Mouse (Mus musculus): Measurements from ENCODE around the gene Fgd2. TPM values are rescaled to one million over a fixed set of nuclear protein-coding genes. Genes with fewer than 3 reads are reported as not detected.

Gene Fgd2
- polyA plus RNA-seq, 1 experiment from 2014 or later, result 12.3 TPM

GRCm38 (mm10) chr17:29428213-29428612 lies 67.5 kb downstream of the Fgd2 start:
- Histone ChIP-seq H3K4me1 (replicated peaks; ENCODE audit: insufficient read depth, low read length) (0 out of 2 replicates have a peak, but pooled peaks cover 4% of the 10 kb centered on the region), H3K4me3 (replicated peaks; ENCODE audit: low read depth, low read length) (no peak overlapping the region), H3K27me3 (ENCODE audit: insufficient read depth, low read length) (no peaks in the 10 kb centered on the region), H3K9ac (ENCODE audit: low read depth, low read length) (no peak overlapping the region), H3K27ac (0 out of 2 replicates have a peak overlapping the region, but pooled peaks have one; percentile 42), H3K36me3 (ENCODE audit: insufficient read depth, low read length) (no peaks in the 10 kb centered on the region), H3K9me3 (replicated peaks; ENCODE audit: low read length) (no peaks in the 10 kb centered on the region), H3K4me2 (ENCODE audit: low read length) (no peak overlapping the region)
- DNase-seq (ENCODE audit: low spot score), result peak; percentile 66
- 0 out of 2 replicates have a peak, but pooled peaks have one; percentile 26 for ATAC-seq (replicated peaks; ENCODE audit: low FRiP score, low read depth)
- WGBS, result 6% methylated on average over 8 of the region's 8 CpGs
- TF ChIP-seq CTCF (IDR thresholded peaks at IDR 0.05; ENCODE audit: low read depth), result no peak

GRCm38 (mm10) chr17:29428826-29429225 lies 68.1 kb downstream of the Fgd2 start:
- ATAC-seq (replicated peaks; ENCODE audit: low FRiP score, low read depth) (no peak), DNase-seq (ENCODE audit: low spot score) (no peak)
- no peaks in the 10 kb centered on the region for H3K9me3 ChIP-seq (replicated peaks; ENCODE audit: low read length)
- TF ChIP-seq CTCF (IDR thresholded peaks at IDR 0.05; ENCODE audit: low read depth), result no peak
- H3K36me3 ChIP-seq (ENCODE audit: insufficient read depth, low read length), result no peaks in the 10 kb centered on the region
- WGBS, result 15% methylated on average over 2 of the region's 2 CpGs
- H3K4me3 ChIP-seq (replicated peaks; ENCODE audit: low read depth, low read length), result no peak overlapping the region
- H3K27me3 ChIP-seq (ENCODE audit: insufficient read depth, low read length), result no peaks in the 10 kb centered on the region
- H3K27ac ChIP-seq, result no peak overlapping the region
- no peak overlapping the region for H3K9ac ChIP-seq (ENCODE audit: low read depth, low read length)
- H3K4me2 ChIP-seq (ENCODE audit: low read length), result no peak overlapping the region
- H3K4me1 ChIP-seq (replicated peaks; ENCODE audit: insufficient read depth, low read length), result 0 out of 2 replicates have a peak, but pooled peaks cover 4% of the 10 kb centered on the region

Other genes with a start within 250 kb of the Fgd2 start
- gene Rab44, start 246.8 kb upstream of the Fgd2 start, polyA plus RNA-seq (2015; fragmentation: Nextera tagmentation; extraction: Ambion mirVana), result 0.21 and 0.22 TPM in 2 replicates
- 5.3 and 5.8 TPM in 2 replicates for gene Cpne5, start 122.7 kb upstream of the Fgd2 start, polyA plus RNA-seq (2015; fragmentation: Nextera tagmentation; extraction: Ambion mirVana)
- 108 and 126 TPM in 2 replicates for gene Ppil1, start 96.7 kb upstream of the Fgd2 start, polyA plus RNA-seq (2015; fragmentation: Nextera tagmentation; extraction: Ambion mirVana)
- 131 TPM in 2 replicates for gene BC004004, start 92.1 kb upstream of the Fgd2 start, polyA plus RNA-seq (2015; fragmentation: Nextera tagmentation; extraction: Ambion mirVana)
- gene Pi16, start 43.2 kb upstream of the Fgd2 start, polyA plus RNA-seq (2015; fragmentation: Nextera tagmentation; extraction: Ambion mirVana), result 3.1 and 4.1 TPM in 2 replicates
- gene Mtch1, start 13.0 kb upstream of the Fgd2 start, polyA plus RNA-seq (2015; fragmentation: Nextera tagmentation; extraction: Ambion mirVana), result 307 and 309 TPM in 2 replicates
- gene Pim1, start 129.8 kb downstream of the Fgd2 start, polyA plus RNA-seq (2015; fragmentation: Nextera tagmentation; extraction: Ambion mirVana), result 21.3 and 21.6 TPM in 2 replicates
- not detected in 2 replicates for gene Gm17657, start 188.7 kb downstream of the Fgd2 start, polyA plus RNA-seq (2015; fragmentation: Nextera tagmentation; extraction: Ambion mirVana)
- gene Tbc1d22b, start 188.9 kb downstream of the Fgd2 start, polyA plus RNA-seq (2015; fragmentation: Nextera tagmentation; extraction: Ambion mirVana), result 11.9 and 12.0 TPM in 2 replicates
- 0.20 and 0.51 TPM in 2 replicates for gene Tmem217, start 191.5 kb downstream of the Fgd2 start, polyA plus RNA-seq (2015; fragmentation: Nextera tagmentation; extraction: Ambion mirVana)

All from kidney, postnatal 0 days (tissue).